Mouse (Mus musculus): ENCODE data around the gene a.

- TF ChIP-seq CTCF (IDR thresholded peaks at IDR 0.05; ENCODE audit: insufficient read depth, low read length), result no peak
- TF ChIP-seq POLR2A (IDR thresholded peaks at IDR 0.05; ENCODE audit: borderline replicate concordance, extremely low read depth, low read depth, low read length), result no peak
Measured at GRCm38 (mm10) chr2:154742911-154743819, 48.0 kb upstream of the a start.
